Mouse (Mus musculus) T-helper 1 cell (primary cell): Measurements from ENCODE around the gene Pga5.

ENCODE experiments used
- in situ Hi-C: fragments of 300-600 bp; cut with MboI, MseI; formaldehyde crosslinking; loops from one replicate; pipeline ENCODE4 v1.15.1; 2025; ENCODE audit warnings: high pct_unique_total_duplicates

The Pga5 gene

DNA sequence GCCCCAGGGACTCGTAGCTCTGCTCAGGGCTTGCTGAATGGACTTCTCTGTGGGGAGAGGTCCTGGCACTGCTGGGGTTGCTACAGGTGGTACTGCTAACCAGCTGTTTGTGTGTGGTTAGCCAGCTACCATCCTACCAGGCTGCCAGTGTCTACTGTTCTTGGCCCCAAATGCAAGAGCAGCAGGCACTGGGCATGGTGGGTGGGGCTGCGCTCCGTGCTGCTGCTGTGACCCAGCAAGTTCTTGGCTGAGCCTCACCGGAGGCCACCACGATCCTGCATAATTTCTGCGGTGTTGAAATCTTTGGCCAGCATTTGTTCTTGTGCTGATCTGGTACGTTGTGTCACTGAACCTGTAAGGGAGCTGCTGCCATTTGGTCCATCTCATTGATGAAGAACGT lies 25.6 kb upstream of the Pga5 start:
- in situ Hi-C loops = no loop called here

DNA sequence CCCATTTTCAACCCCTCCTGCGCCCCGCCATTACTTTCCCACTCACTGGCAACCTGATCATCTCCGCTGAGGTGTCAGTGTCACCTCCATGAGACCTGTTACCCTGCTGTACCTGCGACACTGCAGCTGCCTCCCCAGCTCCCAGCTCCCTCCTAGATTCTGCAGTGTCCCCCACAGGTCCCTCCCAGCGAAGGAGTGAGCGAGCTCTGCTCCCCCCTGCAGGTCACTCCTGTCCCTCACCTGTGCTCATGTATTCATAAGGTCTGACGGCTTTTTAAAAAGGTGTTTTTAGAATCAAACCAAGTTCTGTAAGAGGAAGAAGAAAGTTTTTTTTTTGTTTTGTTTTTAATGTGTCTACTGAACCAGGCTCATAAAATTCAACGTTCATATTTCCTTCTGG lies 24.3 kb upstream of the Pga5 start:
- in situ Hi-C loops = no loop called here

DNA sequence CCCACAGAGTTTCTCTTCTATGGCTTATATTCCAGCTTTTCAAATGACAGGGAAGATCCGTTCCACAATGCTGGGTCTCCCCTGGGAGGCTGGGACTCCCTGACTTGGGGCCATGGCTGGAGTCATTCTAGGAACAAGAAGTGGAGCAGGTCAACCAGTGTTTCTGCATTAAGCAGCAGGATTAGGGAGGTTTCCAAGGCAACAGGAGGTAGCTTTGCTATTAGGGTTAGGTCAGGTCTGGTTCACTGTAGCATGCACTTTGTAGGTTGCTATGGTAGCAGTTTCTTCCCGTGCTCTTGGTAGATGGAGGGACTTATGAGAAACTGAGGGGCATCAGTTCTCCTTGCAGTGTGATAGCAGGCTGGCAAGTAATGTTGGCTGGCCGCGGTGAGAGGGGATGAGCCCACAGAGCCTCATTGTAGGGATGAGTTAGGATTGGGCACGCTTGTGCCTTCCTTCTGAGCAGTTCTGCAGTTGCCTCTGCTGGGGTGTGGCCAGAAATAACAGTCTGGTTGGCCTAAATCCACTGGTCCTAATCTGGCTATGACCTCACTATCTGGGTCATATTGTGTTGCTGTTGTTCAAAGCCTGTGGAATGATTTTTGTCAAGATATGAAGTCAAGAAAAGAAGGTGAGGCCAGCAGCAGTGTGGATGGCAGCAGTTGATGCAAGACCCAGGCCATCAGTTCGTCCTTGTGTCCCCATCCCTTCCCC lies 23.3 kb upstream of the Pga5 start:
- in situ Hi-C loops = no loop called here

DNA sequence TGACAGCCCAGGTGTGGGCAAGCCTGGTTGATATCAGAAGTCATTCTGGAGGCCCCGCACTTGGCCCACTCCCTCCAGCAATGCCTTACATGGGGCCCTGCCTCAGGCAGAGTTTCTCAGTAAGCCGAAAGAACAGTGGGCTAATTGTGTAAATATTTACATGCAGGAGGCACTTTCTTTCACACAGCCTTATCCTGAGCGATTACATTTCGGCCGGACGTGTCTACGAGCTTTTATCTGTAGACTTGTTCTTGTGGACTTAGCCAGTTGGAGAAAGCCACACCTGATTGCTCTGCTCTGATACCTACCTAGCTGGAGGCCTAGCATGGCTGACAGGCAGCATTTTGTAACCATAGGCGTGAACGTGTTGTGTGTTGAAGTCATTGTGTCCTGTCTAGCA lies 22.0 kb upstream of the Pga5 start:
- in situ Hi-C loops = no loop called here

DNA sequence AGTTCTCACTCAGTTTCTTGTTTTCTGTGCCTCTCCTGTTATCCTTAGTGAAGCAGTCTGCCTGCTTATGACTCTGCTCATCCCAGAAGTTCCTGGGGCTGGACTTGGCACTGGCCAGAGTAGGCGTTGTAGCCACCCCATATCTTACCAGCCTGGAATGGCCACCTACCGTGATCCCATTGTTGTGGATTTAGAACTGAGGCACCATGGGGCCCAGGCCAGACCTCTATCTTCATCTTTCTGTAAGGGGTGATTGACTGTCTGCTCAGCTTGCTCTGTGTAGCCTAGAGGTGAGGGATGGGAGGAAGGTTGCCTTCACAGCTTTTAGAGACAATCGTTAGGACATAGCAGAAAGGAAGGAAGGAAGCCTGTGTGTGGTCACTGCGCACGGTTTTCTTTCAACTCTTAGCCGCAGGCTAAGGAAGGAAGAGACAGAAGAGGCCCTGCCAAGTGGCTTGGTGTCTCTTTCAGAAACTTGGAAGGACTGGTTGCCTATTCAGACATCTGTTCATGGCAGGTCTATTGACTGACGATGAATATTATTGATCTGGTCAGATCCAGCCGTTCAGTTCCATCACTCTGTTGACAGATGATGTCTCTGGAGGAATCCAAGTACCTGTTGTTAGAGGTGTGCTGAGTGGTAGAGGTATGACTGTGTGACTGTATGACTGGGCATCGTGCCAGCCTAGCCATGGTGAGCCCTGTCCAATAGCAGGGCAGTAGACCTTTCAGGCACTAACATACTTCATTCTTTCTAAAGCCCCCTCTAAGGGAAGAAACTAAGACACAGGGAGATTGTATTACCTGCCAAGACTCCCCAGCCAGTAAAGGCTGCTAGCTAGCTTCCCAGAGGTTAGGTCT lies 20.5 kb upstream of the Pga5 start:
- in situ Hi-C loops = no loop called here

DNA sequence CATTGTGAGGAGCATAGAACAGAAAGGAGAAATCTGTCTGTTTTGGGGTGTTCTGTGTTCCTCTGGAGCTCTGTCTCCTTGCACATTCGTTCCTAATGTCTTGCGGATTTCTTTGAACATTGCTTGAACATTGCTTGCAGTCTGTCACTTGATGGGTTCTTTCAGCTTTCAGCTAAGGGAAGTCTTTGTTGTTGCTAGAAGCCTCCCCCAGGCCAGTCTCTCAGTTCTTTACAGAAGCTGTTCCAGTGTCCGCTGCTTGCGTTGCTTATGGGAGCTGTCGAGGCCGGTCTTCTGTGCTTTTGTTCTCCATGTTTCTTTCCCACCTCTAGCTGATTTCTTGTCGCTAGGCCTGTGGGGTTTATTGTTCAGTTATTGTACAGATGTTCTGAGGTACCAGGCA lies 17.9 kb upstream of the Pga5 start:
- in situ Hi-C loops = no loop called here

GRCm38 (mm10) chr19:10693926-10694682 lies 16.2 kb upstream of the Pga5 start:
- in situ Hi-C loops = no loop called here

DNA sequence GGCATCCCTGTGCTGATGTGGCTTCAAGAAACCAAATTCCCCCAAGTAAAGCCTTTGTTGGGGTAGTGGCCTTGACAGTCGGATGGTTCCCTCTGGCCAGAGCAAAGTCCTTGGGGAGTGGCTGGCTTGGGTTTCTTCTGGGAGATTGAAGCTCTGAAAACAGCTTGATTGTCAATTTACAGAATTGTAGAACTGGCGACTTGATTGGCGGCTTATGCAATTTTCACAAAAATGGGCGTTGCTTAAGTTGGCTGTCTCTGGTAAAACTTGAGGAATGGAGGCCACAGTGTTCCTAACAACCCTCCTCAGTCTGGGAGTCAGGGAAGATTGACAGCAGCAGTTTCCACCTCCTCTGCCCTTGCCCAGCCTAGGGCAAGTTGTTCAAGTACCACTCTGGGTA lies 14.5 kb upstream of the Pga5 start:
- in situ Hi-C loops = no loop called here

- in situ Hi-C loops = no loop called here
Measured at GRCm38 (mm10) chr19:10691660-10692059, 13.8 kb upstream of the Pga5 start.

GRCm38 (mm10) chr19:10691121-10691520 lies 13.2 kb upstream of the Pga5 start:
- in situ Hi-C loops = no loop called here

DNA sequence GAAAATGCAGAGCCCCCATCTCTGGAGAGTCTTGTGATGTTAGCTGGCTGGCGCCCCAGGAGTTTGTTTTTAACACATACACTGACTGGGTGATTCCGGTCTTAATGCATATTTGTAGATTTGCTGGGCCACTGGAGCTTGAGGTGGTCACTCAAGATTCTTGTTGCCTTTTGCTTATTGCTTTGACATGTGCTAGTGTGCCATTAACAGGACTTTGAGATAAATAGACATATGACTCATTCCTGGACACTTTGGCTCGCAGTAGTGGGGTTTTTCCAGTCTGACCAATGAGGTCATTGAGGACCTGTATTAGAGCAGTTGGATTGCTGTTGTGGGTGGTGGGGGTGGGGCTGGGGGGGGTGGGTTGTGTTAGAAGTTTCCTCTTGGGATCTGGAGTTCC lies 12.5 kb upstream of the Pga5 start:
- in situ Hi-C loops = no loop called here

GRCm38 (mm10) chr19:10689470-10690166 lies 11.7 kb upstream of the Pga5 start:
- in situ Hi-C loops = no loop called here

GRCm38 (mm10) chr19:10688537-10689352 lies 10.9 kb upstream of the Pga5 start, which contains the start of gene Vps37c:
Gene Vps37c (plus strand): TSS chr19:10688735.
- in situ Hi-C loops = no loop called here

DNA sequence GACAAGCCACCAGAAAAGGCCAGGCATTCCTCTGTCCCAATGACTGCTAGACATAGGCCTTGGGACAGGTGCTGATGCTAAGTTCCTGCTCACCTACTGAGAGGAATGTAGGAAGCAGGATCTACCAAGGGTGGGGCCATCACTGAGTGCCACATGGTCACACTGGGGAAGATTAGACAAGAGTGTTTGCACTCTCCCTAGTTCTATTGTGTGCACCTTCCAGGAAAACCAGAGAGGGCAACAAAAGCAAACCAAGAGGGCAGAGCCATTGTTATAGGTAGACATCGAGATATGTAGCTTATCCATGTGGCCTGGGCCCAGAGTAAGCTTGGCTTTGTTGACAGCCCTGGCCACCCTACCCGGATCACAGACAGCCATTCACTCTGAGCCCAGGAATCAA lies 7.9 kb upstream of the Pga5 start:
- in situ Hi-C loops = no loop called here

DNA sequence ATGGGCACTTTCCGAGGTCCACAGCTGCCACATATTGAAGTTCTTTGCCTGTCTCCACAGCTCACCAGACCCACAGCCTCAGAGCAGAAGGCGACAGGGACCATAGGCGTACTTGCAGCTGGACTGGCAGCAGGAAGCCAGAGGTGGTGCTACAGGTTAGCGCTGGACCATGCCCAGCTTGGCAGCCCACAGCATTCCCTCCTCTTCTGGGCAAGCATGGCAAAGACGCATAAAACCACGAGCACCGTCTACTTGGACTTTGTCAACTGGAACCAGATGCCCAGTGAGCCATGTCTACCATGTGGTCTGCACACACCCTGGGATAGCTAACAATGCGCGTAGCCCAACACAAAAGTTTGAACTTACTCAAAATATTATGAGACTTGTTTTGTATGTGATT lies 7.2 kb upstream of the Pga5 start:
- in situ Hi-C loops = no loop called here

GRCm38 (mm10) chr19:10681571-10681970 lies 3.7 kb upstream of the Pga5 start:
- in situ Hi-C loops = no loop called here

DNA sequence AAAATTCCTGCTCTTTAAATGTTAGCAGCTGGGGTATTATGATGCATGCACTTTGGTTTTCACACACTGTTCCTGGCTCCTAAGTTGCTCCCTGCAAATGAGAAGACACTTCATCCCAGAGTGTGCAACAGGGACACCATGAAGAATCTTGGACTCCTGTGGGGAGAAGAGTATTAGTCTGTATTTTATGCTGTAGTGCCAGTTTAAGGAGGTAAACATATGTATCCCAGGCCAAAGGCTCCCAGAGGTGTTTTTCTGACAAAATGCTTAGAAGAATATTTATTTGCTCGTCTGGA lies 849 bp upstream of the Pga5 start:
- in situ Hi-C loops = no loop called here

DNA sequence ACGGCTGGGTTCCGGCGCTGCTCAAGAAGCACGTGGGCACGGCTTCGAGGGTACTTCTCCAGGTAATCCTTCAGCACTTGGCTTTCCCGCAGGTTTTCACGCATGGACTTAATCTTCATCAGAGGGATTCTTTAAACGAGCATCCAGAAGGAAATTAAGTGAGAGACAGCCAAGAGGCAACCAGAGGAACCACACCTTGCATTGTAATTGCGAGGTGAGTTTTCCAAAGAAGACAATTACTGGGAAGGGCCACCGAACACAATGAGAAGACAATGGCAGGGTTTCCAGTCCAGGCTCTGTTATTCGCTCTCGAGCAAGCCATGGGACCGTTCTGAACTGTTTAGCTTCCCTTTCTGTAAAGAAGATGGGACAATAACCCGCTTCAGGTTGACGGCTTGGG lies 1.2 kb downstream of the Pga5 start:
- in situ Hi-C loops = no loop called here

DNA sequence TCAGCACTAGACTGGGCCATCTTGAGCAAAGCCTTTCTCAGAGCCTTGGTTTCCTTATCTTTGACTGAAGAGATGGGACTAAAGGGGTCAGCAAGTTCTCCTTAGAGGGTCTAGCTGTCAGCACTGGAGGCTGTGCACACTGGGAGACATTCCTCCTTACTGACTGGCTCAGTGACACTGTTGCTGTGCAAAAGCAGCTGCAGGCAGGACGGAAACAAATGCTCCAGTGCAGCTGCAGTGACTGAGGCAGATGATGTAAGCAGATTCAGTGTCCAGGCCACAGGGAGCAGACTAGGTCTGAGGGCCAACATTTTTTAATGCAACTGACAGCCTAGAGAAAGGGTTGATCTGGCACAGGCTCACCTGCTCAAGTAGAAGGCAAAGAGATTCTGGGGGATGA lies 4.6 kb downstream of the Pga5 start:
- in situ Hi-C loops = loop anchor here (25.0 kb wide), 1 partner anchor 639 kb away; the partner anchor contains the start of gene Ms4a14

DNA sequence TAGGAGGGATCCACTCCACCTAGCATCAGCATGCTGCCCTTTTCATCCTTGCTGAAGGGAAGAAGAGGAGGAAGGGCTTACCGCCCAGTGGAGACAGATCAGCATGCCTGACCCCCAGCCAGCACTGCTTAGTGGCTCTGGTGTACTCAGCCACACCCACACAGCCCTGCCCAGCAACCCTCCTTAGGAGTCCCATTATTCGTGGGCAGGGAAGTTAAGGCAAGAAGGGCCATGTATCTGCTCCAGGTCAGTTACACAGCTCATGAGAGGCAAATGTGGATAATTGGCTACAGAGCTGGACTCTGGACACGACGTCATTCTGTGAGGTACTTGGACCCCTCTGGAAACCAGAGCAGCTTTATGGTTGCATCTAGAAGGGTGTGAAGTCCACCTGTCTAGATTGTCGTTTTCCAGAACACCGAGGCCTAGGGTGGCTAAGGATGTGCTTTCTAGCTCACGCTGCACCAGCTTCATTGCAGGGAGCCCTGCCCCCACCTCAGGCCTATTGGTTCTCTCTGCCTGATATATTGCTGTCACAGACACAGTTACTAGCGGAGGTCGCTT lies 5.9 kb downstream of the Pga5 start:
- in situ Hi-C loops = loop anchor here (25.0 kb wide), 1 partner anchor 640 kb away; the partner anchor contains the start of gene Ms4a14

DNA sequence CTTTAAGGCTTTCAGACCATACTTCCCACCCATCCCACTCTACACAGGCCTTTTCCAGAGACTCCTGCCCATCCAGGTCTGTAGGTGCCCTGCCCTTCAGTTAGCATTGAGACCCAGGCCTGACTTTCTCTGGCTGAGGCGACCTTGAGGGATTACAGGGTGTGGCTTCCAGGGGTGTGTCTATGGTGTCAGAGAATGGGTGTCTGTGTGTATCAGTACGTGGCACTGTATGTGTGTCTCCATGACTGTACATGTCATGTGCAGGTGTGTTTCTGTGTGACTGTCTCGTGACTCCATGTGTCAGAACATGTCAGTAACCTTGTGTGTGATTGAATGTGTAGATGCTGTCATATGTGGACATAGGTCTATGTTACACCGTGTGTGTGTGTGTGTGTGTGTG lies 6.6 kb downstream of the Pga5 start:
- in situ Hi-C loops = loop anchor here (25.0 kb wide), 1 partner anchor 641 kb away; the partner anchor contains the start of gene Ms4a14
